Mouse (Mus musculus): ENCODE data around the gene Ddx39b.

The Ddx39b gene

DNA sequence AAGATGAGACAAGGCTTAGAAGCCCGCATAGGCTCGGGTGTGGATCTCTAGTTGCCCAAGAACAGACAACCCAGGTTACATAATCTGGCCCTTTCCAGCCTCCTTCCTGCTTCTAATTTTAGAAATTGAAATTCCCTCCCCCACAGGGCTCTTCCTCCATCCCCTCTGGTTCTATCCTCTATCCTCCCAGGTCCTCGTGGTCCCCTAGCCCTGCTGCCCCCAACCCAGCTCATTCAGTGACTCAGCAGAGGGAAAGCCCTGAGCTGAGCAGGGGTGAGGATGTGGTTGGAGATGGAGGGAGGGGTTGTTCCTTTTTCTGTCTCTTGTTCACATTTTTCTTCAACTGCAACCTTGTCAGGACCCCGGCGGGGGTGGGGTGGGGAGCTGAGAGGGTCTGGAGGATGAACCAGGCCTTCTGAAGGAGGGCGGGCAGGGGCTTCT, 21.9 kb upstream of the Ddx39b start:
- DNase-seq (ENCODE audit: low read depth, low spot score): peak; percentile 83

DNA sequence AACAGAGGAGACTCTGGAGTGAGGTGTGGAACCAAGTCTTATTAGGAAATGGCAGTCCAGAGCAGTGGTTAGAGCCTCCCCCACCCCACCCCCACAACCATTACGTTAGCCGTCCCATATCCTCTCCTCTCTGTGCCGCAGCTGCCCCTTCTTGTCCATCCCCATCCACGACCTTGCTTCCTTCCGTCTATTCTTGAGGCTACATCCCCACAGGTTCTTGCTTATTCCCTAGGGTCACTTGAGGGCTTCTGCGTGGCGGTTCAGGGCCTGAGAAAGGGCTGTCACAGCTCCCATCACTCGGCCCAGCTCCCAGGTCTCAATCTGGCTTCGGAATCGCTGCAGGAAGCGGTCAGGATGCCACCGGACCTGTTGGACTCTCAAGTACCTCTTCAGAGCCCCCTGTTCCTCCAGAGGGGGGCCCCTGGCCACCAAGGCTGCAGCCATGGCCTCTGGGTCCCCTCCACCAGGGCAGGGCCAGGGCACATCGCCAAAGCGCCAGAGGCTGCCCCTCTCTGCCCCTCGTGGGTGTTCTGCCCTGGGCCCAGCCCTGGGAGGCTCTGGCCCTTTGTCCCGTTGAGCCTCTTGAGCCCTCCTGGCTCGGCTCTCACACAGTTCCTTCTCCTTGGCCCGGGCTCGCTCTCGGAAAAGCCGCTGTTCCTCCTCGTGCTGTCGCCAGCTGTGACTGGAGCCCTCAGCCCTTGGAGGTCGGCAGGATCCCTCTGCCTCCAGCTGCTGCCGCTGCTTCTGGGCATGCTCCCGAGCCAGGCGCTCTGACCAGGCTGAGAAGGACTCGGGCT, 21.2 kb upstream of the Ddx39b start, which contains the start of gene Gm16181:
Gm16181 (plus strand) TSS at position 679 of the 797 bp plus-strand sequence.
- DNase-seq (ENCODE audit: low read depth, low spot score): no peak

DNA sequence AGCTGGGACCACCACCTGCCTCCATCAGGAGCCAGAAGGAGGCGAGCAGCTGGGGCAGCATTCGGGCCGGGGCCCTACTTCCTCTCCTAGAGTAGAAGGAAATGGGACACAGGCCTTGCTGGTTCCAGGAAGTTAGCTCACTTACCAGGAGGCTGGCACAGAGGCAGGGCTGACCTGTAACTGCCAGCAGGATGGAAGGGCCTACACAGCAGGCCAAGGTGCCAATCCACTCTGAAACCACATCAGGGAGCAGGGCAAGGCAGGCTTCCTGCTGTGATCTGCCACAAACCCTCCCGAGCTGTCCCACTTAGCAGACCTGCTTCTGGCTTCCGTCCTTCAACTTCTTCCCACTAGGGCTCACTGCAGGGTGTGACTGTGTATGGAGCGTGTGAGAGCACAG, 19.2 kb upstream of the Ddx39b start:
- DNase-seq (ENCODE audit: low read depth, low spot score): peak; percentile 64

DNA sequence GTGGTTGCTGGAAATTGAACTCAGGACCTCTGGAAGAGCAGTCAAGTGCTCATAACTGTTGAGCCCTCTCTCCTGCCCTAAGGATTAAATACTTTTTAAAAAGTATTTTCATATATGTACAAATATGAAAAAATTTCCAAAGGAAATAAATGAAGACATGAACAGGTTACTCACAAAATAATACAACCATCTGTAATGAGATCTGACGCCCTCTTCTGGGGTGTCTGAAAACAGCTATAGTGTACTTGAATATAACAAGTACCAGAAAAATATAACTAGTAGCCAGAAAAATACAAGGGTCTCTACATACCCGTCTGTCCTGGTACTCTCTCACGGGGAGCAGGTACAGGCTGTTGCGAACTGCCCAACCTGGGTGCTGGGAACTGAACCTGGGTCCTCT, 16.9 kb upstream of the Ddx39b start:
- no peak for DNase-seq (ENCODE audit: low read depth, low spot score)

DNA sequence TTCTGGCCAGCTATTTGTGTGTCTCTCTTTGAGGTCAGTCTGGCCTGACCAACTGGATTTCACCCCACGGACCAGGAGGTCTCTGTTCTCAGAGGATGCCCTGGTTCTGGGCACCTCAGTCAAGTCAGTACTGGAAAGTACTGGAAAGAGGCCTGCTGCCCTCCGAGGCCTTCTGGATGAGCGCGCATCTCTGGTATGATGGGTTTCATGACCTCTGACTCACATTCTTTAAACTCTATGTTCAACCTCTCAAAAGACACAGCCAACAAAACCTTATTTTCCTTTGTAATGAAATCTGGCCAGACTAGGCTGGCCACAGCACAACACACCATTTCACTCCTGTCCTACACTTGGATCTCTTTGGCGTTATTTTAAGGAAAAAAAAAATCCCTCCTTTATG, 16.1 kb upstream of the Ddx39b start:
- no peak for DNase-seq (ENCODE audit: low read depth, low spot score)

GRCm38 (mm10) chr17:35226561-35227046, 14.9 kb upstream of the Ddx39b start:
- peak; percentile 66 for DNase-seq (ENCODE audit: low read depth, low spot score)

- peak; percentile 89 for DNase-seq (ENCODE audit: low read depth, low spot score)
These were observed 10.5 kb upstream of the Ddx39b start for GRCm38 (mm10) chr17:35231022-35231421.

DNA sequence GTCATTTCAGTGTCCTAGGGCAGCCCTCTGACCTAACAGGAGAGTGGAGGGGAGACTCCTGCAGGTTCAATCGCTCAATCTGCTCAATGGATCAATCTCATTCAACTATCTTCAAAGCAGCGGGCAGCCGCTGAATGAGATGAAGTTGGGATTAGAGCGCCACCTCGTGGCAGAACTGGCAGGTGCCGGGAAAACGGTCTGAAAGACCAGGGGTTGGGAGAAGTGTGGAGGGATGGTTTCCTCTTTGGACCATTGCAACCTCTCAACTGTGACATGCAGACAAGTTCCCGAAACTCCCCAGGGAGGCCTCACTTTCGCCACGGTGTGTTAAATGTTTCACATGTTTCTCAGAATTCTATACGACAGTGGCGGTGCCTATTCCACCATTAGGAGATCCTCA, 9.5 kb upstream of the Ddx39b start:
- peak; percentile 87 for DNase-seq (ENCODE audit: low read depth, low spot score)

- DNase-seq (ENCODE audit: low read depth, low spot score): peak; percentile 83
These were observed 8.9 kb upstream of the Ddx39b start for GRCm38 (mm10) chr17:35232659-35233058.

- peak; percentile 69 for DNase-seq (ENCODE audit: low read depth, low spot score)
These were observed 8.2 kb upstream of the Ddx39b start, which contains the start of gene Atp6v1g2 for GRCm38 (mm10) chr17:35233114-35233980. Gene Atp6v1g2 (plus strand): TSS chr17:35233660.

DNA sequence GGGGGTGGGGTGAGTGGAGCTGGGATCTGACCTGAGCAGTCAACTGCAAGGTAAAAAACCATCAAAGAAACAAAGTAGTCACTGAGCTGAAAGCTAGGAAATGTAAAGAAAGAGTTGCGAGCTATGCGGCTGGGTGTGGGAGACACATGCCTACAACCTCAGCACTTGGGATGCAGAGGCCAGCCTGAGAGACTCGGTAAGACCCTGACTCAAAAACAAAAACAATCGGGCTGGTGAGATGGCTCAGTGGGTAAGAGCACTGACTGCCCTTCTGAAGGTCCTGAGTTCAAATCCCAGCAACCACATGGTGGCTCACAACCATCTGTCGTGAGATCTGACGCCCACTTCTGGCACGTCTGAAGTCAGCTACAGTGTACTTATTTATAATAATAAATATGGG, 7.5 kb upstream of the Ddx39b start:
- peak; percentile 32 for DNase-seq (ENCODE audit: low read depth, low spot score)

DNA sequence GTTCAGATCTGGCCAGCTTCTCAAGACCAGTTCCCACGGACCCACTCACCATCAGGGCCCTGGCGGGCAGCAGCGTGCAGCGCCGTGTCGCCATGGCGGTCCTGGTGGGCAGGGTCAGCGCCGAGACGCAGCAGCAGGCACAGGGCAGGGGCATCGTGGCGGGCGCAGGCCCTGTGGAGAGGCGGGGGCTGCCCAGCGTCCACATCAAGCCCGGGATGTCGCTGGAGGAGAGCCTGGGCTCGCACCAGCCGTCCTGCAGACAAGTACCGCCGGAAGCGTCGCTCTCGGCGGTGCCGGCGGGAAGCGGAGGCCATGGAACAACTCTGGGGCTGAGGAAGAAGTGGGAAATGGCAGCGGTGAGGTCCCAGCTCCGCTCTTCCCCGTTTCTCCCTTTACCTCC, 6.6 kb upstream of the Ddx39b start:
- peak; percentile 64 for DNase-seq (ENCODE audit: low read depth, low spot score)

DNA sequence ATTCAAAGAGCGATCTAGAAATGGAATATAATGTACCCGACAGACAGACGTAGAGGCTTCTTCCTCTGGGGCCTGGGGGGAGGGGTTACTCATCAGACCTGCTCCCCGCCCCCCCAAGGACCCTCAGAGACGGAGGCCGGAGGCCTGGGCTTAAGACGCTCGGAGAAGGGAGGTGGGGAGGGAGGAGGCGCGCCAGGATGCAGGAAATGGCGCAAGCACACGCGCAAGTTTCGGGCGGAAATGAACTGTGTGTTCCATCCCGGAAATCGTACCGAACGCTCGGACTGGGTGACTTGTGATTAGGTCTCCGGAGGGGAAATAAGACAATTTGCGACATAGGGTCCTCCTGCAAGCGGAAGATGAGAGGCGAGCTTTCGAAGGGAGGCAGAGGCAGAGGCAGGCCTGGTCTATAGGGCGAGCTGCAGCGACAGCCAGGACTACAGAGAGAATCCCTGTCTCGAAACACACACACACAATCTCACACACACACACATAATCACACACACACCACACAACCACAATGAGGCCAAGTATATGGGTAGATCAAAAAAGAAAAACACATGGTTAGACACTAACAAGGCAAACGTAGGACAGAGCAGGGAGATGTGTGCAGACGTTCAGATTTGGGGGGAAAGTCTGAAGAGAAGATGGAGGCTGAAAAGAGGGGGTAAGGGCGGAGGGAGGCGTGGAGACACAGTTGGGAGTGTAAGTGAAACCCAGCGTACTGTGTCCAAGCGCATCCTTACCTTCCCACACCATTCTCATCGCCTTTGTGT, 5.7 kb upstream of the Ddx39b start, which contains the start of gene Nfkbil1:
Nfkbil1 (minus strand) TSS at position 179 of the 776 bp plus-strand sequence.
- DNase-seq (ENCODE audit: low read depth, low spot score): peak; percentile 93

DNA sequence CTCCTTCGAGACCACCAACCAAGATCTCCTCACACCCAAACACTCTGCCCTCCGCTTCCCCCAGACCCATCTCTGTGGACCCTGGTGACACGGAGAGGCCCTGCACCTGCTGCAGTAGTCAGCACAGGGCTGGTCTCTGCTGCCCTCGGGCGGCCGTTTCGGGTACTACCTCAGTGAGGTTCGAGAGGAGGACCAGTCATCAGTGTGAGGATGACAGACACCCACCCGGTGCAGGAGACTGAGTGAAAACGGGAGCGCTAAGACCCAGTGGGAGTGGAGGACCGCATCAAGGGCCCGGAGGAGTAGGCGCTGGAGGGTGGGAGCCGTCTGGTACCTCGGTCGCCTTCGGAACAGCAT, 5.2 kb upstream of the Ddx39b start:
- DNase-seq (ENCODE audit: low read depth, low spot score): peak; percentile 93

- no peak for DNase-seq (ENCODE audit: low read depth, low spot score)
These were observed 4.5 kb upstream of the Ddx39b start for GRCm38 (mm10) chr17:35236996-35237395.

DNA sequence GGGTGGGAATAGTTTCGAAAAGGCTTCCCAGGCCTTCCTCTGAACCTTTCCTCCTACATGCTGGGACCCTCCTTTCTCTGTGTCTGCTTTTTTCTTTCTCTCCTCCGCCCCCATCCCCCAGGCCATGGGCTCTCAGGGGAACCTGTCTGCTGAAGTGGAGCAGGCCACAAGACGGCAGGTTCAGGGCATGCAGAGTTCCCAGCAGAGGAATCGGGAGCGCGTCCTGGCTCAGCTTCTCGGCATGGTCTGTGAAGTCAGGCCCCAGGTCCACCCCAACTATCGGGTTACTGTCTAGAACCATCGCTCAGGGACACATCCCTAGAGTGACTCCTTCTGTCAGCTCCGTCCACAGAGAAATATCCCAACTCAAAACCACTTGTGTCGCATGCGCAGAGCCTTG, 4.0 kb upstream of the Ddx39b start:
- DNase-seq (ENCODE audit: low read depth, low spot score): no peak

GRCm38 (mm10) chr17:35239700-35240099, 1.8 kb upstream of the Ddx39b start:
- DNase-seq (ENCODE audit: low read depth, low spot score): no peak

DNA sequence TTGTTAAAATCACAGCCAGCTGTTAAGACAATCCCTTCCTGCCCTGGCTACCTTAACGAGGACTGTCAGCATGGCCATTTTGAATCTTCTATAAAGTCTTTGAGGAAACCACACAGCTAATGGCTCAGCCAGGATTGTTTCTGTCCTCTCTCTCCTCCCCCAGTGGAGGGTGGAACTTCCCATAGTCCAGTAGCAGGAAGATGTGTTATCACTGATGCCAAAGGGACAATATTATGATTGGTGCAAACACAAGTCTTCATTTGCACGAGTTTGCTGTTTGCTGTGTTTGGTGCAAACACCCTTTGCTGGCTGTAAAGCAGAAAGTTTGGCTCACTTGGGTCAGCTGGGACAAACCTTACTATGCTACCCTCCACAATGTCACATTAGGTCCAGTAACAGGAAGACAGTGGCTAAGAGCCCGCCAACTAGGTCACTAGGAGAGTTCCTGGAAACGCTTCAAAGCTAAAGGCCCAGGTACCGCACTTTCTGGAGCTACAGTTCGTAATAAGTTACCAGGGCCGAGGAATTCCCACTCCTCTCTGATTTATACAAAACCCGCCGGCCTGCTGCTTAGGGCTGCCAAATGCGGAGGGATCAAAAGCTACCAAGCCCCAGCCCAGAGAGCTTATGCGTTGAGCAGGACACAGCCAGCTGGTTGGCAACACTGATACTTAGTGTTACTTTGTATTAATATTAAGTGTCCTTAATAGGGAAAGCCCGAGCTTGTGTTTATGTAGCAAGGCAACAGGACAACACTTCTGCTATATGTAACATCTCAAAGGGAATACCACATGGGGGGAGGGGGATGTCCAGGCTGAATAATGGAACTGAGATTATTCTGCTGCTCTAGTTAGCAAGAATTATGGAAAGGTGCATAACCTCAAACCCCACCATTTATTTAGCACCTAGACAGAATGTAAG, 902 bp upstream of the Ddx39b start:
- DNase-seq (ENCODE audit: low read depth, low spot score): no peak

GRCm38 (mm10) chr17:35242015-35242941, 732 bp downstream of the Ddx39b start:
- DNase-seq (ENCODE audit: low read depth, low spot score): peak; percentile 84
